Mouse (Mus musculus): ENCODE results near the gene Gstt4.

DNA sequence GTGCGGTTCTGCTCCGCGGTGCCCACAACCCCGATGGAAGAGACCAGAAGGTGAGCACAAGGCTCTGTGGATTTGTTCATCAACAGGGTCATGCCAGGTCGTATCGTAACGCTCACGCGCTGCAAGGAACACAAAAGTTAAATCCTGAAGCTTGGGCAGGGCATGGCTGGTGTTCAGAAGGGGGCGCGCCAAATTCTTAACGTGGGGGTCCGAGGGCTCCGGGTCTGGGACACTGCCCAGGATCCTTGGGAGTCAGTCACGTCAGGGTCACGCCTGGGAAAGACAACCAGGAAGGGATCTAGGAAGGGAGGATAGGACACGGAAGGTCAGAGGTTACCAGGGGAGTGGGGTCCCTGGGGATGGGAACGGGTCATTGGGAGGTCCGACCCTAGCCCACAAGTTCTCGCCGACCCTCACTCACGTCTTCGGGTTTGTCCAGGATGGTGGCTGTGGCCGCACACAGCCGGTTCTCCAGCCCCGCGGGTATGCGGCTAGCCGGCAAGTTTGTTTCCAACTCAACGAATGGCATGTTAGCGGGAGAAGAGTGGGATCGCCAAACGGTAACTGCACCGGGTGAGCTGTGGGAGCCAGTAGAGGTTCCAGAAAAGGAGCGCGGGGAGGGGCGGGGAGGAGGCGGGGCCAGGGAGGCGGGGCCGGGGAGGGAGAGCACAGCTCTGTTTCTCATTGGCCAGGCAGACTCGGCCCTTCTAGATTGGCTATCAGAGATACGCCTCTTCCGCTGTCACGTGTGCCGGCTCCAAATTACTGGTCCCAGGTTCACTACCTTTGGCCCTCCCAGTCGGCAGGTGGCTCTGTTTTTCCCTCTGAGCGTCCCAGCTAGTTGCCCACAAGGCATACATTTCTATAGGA, 49.3 kb downstream of the Gstt4 start, which contains the start of gene Ddt:
- TF ChIP-seq GATA2 (IDR thresholded peaks at IDR 0.05; ENCODE audit: borderline replicate concordance, low read depth, low read length) (no peak), POLR2AphosphoS5 (IDR thresholded peaks at IDR 0.05; ENCODE audit: insufficient replicate concordance, low read depth, low read length) (no peak), GATA1 (IDR thresholded peaks at IDR 0.05; ENCODE audit: borderline replicate concordance, low read length) (no peak), CTCF (IDR thresholded peaks at IDR 0.05; ENCODE audit: low read depth, low read length) (no peak)
